Mouse (Mus musculus) frontal cortex, postnatal 14 days (tissue): ENCODE results near the gene Prkacb.
"Not testable (repeated sequence)": the region's sequence is repeated elsewhere in the genome, so short reads cannot be mapped to it uniquely, and the experiment has no call there.

Source experiments
- DNase-seq, 2 experiments: peaks; one replicate each; pipeline ENCODE4 v3.0.0; 2022; ENCODE audit warnings: low spot score in 2 of 2

The Prkacb gene

DNA sequence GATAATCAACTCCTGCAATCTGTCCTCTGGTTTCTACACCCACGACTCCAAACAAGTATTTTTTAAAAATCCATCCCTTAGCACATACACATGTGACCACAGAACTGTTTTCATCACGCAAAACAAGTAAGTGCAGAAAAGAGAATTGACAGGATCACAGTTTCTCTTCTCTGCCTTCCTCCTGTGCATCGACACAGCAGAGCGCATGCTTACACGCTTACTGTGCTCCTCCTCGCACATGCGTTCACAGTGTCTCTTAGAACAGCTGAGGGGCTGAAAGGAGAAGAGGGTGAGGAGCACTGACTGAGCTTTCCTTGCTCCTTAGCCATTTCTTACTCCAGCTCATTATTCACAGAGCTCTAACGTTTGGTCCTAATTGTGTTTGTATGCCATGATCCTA lies 33.9 kb downstream of the Prkacb start:
- no peak for DNase-seq

DNA sequence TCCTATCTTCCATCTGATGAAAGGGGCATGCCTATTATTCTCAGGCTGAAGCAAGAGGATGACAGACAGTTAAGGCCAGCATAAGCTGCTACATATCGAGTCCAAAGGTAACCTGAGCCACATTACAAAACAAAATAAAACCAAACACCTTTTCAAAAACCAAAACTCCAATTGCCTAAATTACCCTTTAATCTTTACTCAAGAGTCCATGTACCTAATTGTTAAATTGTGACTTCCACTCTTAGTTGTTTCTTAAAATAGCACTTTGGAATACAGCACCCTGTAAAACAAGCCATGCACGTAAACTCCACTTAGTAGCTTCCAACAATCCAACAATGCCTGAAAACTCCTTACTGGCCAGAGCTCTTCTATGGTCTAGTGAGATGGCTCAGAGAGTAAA lies 34.3 kb downstream of the Prkacb start:
- no peak for DNase-seq

DNA sequence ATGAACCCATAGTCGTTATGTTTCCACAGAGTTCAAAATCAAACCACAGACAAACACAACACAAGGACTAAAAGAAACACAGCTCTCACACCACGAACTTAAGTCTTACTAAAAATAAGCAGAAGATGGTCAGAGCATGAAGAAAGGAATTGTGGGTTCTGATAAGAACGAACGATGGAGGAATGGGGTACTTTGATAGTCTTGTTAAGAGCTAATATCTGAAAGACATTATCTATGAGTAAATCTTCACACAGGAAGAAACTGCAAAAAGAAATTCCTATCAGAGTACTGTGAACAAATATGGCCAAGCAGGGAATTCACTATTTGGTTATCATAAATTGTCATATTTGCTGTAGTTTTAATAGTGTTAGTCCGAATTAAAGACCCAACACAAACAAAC lies 36.1 kb downstream of the Prkacb start:
- DNase-seq: no peak

DNA sequence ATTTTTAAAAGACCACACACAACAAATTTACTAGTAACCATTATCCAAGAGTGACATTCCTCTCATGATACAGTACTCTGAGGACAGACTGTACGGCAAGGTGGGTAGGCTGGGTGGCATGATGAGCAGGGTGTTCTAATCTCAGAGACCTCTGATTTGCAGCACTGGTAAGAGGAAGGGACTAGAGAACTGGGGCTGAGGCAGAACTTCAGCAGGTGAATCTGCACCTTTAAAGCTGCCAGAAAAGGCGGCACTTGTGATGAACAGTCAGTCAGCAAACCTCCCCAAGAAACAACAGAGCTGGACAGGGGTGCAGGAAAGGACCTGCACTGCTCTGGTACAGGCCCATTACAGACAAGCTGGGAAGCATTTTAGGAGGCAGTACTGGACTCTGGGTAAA lies 41.9 kb downstream of the Prkacb start:
- DNase-seq: no peak

- peak in 1 of 2 experiments; percentile 48 for DNase-seq
These were observed 42.7 kb downstream of the Prkacb start for GRCm38 (mm10) chr3:146769940-146770659.

GRCm38 (mm10) chr3:146769569-146769939 lies 43.2 kb downstream of the Prkacb start:
- no peak for DNase-seq

DNA sequence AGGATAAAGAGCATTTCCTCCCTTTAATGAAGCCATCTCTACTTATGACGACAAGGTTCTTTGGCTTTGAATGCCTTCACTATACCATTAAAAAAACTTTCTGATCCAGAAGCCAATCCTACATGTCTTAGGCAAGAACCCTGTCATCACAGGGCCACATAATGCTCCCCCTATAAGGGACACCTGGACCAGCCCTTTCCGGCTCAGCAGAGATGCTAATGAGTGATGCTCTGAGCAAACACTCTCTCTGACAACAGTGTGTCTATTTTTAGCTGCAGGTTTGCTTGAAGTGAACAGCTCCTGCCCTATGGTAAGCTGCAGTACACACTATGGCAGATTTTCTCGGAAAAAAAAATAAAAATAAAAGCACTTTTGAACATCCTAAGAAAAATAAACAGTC lies 43.9 kb downstream of the Prkacb start:
- no peak for DNase-seq

DNA sequence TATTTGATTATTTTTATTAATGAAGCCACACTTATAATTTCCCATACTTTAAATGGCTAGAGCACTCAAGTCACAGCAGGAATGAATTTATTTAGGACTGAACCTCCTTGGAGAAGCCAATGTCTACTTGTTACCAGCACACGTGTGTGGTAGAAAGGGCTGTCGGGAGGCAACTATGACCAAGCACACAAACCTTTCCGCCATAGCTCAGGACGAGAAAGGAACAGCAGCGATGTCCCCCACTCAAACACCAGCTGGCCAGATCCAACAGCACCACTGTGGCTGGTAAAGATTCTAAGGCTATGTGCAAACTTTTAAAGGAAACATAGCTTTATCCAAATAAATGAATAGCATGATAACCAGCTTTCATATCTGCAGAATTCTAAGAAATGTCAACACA lies 44.4 kb downstream of the Prkacb start:
- no peak for DNase-seq

DNA sequence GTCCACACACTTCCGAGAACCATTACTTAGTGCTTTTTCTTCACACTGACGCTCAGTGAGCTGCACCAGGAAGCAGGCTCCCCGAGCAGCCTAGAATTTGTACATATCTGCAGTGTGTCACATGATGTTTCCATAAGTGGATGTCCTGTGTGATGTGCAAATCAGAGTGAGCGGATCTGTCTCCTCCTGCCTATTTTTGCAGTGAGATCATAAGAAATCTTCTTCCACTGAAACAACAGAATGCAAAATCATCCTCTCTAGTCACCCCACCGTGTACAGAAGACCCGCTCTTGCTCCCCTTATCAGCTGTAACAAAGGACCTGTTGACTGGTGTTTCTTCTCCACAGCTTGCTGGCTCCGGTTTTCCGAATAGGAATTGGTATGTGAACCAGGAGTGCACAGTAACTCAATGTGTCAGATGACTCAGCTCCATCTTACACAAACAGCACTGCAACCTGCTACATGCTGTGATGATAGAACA lies 46.0 kb downstream of the Prkacb start:
- no peak for DNase-seq

GRCm38 (mm10) chr3:146766071-146766605 lies 46.7 kb downstream of the Prkacb start:
- no peak for DNase-seq

- no peak for DNase-seq
These were observed 47.8 kb downstream of the Prkacb start for GRCm38 (mm10) chr3:146764871-146765529.

GRCm38 (mm10) chr3:146763054-146763453 lies 49.7 kb downstream of the Prkacb start:
- not testable (repeated sequence) for DNase-seq

GRCm38 (mm10) chr3:146761276-146761675 lies 51.5 kb downstream of the Prkacb start:
- no peak for DNase-seq

- DNase-seq: no peak
These were observed 54.5 kb downstream of the Prkacb start for GRCm38 (mm10) chr3:146757970-146758960.

GRCm38 (mm10) chr3:146754270-146754669 lies 58.5 kb downstream of the Prkacb start:
- DNase-seq: no peak

DNA sequence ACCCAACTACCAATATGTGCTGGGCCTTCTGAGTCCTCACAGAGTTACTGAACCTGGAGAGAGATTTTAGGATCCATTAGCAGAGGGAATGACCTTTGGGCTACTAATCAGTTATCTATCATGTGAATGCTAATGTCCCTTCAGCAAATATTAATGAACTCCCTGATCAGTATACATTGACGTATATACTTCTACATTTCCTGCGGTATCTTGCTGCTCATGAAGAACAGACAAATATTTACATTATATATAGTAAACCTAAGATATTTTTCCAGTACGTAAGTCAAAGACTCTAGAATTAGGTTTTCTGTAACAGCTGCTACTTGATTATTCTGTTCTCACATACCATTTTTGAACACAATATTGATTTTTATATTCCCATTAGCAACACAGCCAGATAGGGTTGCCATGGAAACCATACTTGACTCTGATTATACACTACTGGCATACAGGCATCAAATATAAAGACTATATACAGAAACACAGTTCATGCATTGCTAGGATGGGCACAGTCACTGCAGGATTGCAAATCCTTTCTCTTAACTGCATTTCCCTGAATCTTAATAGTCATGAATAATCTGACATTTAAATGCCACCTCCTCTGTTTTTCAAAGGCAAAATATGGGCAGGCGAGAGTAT lies 71.1 kb downstream of the Prkacb start:
- no peak for DNase-seq

DNA sequence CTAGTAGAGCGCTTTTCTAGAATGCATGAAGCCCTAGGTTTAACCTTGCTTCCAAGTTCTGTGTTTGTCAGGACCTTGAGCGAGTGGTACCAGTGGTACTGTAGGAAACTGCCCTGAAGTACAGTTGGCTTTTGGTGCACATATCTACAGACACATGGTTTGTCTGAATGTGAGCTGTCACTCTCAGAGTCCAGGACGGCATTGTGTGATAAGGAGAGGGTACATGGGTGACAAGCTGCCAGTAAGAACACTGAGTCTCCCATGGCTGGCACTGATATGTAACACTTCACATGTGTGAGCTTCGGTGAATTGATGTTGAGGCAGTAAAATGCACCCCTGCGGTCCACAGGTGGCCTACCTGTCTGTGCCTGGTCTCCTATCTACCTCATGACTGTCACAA lies 71.6 kb downstream of the Prkacb start:
- DNase-seq: no peak

GRCm38 (mm10) chr3:146736186-146736585 lies 76.6 kb downstream of the Prkacb start:
- DNase-seq: not testable (repeated sequence)

DNA sequence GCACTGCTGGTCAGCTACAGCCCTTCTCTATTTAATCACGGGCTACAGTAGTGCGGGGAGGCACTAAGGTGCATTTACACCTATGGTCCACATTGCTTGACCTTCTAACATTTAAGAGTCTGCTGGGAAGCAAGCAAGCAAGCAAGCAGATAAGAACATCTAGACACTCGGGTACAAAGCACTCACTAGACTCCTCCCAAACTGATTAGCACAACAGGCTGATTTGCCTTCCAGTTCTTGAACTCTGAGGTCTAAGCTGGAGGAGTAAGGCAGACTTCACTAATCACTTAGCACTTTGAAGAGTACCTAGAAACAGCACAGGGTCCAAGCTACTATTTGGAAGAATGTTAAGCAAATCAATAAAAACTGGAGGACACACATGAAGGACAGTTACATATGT lies 77.1 kb downstream of the Prkacb start:
- no peak for DNase-seq

- no peak for DNase-seq
These were observed 77.7 kb downstream of the Prkacb start for GRCm38 (mm10) chr3:146734907-146735629.

DNA sequence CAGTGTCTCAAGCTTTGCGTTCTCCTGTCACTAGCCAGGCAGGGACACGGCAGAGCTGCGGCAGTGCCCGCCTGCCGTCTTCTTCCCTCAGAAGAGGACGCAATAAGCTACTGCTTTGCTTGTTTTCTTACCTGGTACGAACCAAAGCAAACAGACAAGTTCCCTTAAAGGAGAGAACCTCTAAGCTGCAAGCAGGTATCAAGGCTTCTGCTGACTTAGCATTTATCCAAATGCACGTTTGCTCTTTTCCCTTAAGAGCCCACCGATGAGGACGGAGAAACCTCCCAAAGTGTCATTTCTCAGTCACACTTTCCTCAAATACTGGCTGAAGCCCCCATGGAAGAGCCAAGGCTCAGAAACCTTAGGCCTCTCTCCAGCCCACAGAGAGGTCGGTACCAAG lies 81.3 kb downstream of the Prkacb start:
- DNase-seq: no peak
